Mouse (Mus musculus) ES-E14 (cell line): ENCODE data around the gene Hist1h3e. TPM values are rescaled to one million over a fixed set of nuclear protein-coding genes. Genes with fewer than 3 reads are reported as not detected.
A peak's percentile ranks its signal among the peaks of the same experiment; 100 is the strongest.
"Not testable (repeated sequence)": the region's sequence is repeated elsewhere in the genome, so short reads cannot be mapped to it uniquely, and the experiment has no call there.

ENCODE experiments used
- DNase-seq: peaks from one replicate; pipeline ENCODE4 v3.0.0-alpha.2; 2013; ENCODE audit warnings: low read depth, low spot score
- H3K27ac ChIP-seq: 2 replicates; pipeline ENCODE4 v1.5.1; 2012; ENCODE audit warnings: low read depth, mild to moderate bottlenecking, low read length, moderate library complexity, mixed read lengths; ENCODE audit not compliant: poor library complexity, insufficient read depth, severe bottlenecking
- H3K36me3 ChIP-seq: 2 replicates; pipeline ENCODE4 v1.6.1; 2012; ENCODE audit warnings: mild to moderate bottlenecking, low read length, moderate library complexity, mixed read lengths; ENCODE audit not compliant: control insufficient read depth, poor library complexity, insufficient read depth, severe bottlenecking
- H3K4me1 ChIP-seq, 2 experiments: fragments of 150-350 bp in 1 of 2; sonication (generic) in 1 of 2; 2 replicates each; pipeline ENCODE4 v1.6.1; 2012; ENCODE audit warnings: low read length in 2 of 2, mild to moderate bottlenecking in 1 of 2, mixed read lengths in 1 of 2; ENCODE audit not compliant: control insufficient read depth in 2 of 2, insufficient read depth in 2 of 2, poor library complexity in 1 of 2
- H3K4me3 ChIP-seq, 2 experiments: fragments of 150-350 bp in 1 of 2; sonication (generic) in 1 of 2; 2 replicates each; pipeline ENCODE4 v1.5.1; 2012; ENCODE audit warnings: low read length in 2 of 2, low read depth in 1 of 2, mild to moderate bottlenecking in 1 of 2, mixed read lengths in 1 of 2; ENCODE audit not compliant: insufficient read depth in 1 of 2, poor library complexity in 1 of 2, severe bottlenecking in 1 of 2
- H3K9ac ChIP-seq: 2 replicates; pipeline ENCODE4 v1.6.1; 2012; ENCODE audit warnings: low read depth, mild to moderate bottlenecking, low read length, mixed read lengths; ENCODE audit not compliant: poor library complexity, insufficient read depth, severe bottlenecking
- H3K9me3 ChIP-seq: fragments of 150-350 bp; sonication (generic); 2 replicates; pipeline ENCODE4 v1.6.1; 2012; ENCODE audit warnings: low read depth, mild to moderate bottlenecking, low read length; ENCODE audit not compliant: control insufficient read depth, insufficient read depth
- CHD2 ChIP-seq: IDR thresholded peaks from 2 replicates; pipeline ENCODE4 v1.6.1; 2014; ENCODE audit warnings: mild to moderate bottlenecking, low read depth, low read length, inconsistent platforms
- HCFC1 ChIP-seq: IDR thresholded peaks from 2 replicates; pipeline ENCODE4 v1.6.1; 2012; ENCODE audit warnings: low read length, inconsistent platforms, borderline replicate concordance; ENCODE audit not compliant: insufficient read depth
- MAFK ChIP-seq: IDR thresholded peaks from 2 replicates; pipeline ENCODE4 v1.6.1; 2014; ENCODE audit warnings: mild to moderate bottlenecking, low read depth, low read length, inconsistent platforms; ENCODE audit not compliant: insufficient read depth
- ZC3H11A ChIP-seq: IDR thresholded peaks from 2 replicates; pipeline ENCODE4 v1.6.1; 2012; ENCODE audit warnings: low read depth, mild to moderate bottlenecking, inconsistent platforms, low read length, borderline replicate concordance
- ZNF384 ChIP-seq: IDR thresholded peaks from 2 replicates; pipeline ENCODE4 v1.6.1; 2012; ENCODE audit warnings: low read depth, low read length, inconsistent platforms
- in situ Hi-C, 2 experiments: fragments of 600-800 bp; cut with MboI; formaldehyde crosslinking; loops; one replicate each; pipeline ENCODE4 v1.15.1; 2025; ENCODE audit warnings: low sequenced_read_pairs in 2 of 2, inconsistent platforms in 1 of 2; ENCODE audit not compliant: unreplicated experiment in 2 of 2
- total RNA-seq: library from RNA; depleted of rRNA; stranded (reverse); fragments of 300-350 nt; gene quantifications from 2 replicates; pipeline ENCODE4 v1.2.3, GENCODE M21; 2012

Gene Hist1h3e
- total RNA-seq, 1 experiment, result 864 TPM

- DNase-seq, result no peak
- TF ChIP-seq ZC3H11A (no peak), ZNF384 (no peak), MAFK (no peak), CHD2 (no peak), HCFC1 (no peak)
Observed at GRCm38 (mm10) chr13:23591206-23591605, 29.0 kb upstream of the Hist1h3e start.

GRCm38 (mm10) chr13:23586940-23587225 lies 24.7 kb upstream of the Hist1h3e start:
- no peaks in the 10 kb centered on the region for H3K36me3 ChIP-seq
- peak overlapping the region; percentile 93 for H3K9ac ChIP-seq
- peaks cover 0 to 10% of the 10 kb centered on the region in 2 experiments; a peak in 2 of 4 replicates for H3K4me1 ChIP-seq
- H3K27ac ChIP-seq, result peak overlapping the region; percentile 99; the same call in 1 of the 2 replicates
- peak overlapping the region; percentile 55 to 65 for H3K4me3 ChIP-seq
- H3K9me3 ChIP-seq, result no peaks in the 10 kb centered on the region
- TF ChIP-seq MAFK (no peak), ZNF384 (no peak), CHD2 (no peak), HCFC1 (no peak), ZC3H11A (no peak)
- in situ Hi-C loops, result no loop called here
- DNase-seq, result no peak

More at GRCm38 (mm10) chr13:23591206-23591605, 29.0 kb upstream of the Hist1h3e start:
- in situ Hi-C loops, result no loop called here
- Histone ChIP-seq H3K36me3 (no peaks in the 10 kb centered on the region), H3K9ac (no peak overlapping the region), H3K4me3 (no peak overlapping the region), H3K9me3 (no peaks in the 10 kb centered on the region), H3K4me1 (peaks cover 6 to 14% of the 10 kb centered on the region in 2 experiments), H3K27ac (no peak overlapping the region)

- Histone ChIP-seq H3K27ac (peak overlapping the region; percentile 99), H3K4me1 (peaks cover 0 to 10% of the 10 kb centered on the region in 2 experiments; a peak in 2 of 4 replicates), H3K9ac (peak overlapping the region; percentile 93), H3K9me3 (no peaks in the 10 kb centered on the region), H3K4me3 (peak overlapping the region; percentile 55 to 65), H3K36me3 (no peaks in the 10 kb centered on the region)
- in situ Hi-C loops, result no loop called here
- TF ChIP-seq MAFK (no peak), ZNF384 (peak; percentile 99)
- no peak for DNase-seq
Observed at GRCm38 (mm10) chr13:23586099-23586939, 24.1 kb upstream of the Hist1h3e start.

GRCm38 (mm10) chr13:23585442-23586098 lies 23.4 kb upstream of the Hist1h3e start:
- peak; percentile 87 for DNase-seq
- in situ Hi-C loops, H3K4me1 ChIP-seq, H3K9me3 ChIP-seq, H3K36me3 ChIP-seq: not testable (repeated sequence)
- Histone ChIP-seq H3K9ac (peak overlapping the region; percentile 82), H3K4me3 (peak overlapping the region; percentile 55 to 57), H3K27ac (peak overlapping the region; percentile 95)
- TF ChIP-seq CHD2 (peak; percentile 91), HCFC1 (peak; percentile 45; the same call in 1 of the 2 replicates)
